Mouse (Mus musculus) spleen, adult 2 months (tissue): Measurements from ENCODE around the gene Zfp324.

Source experiments
- CTCF ChIP-seq: fragments of 200-500 bp; IDR thresholded peaks from 2 replicates; pipeline ENCODE4 v1.5.1; 2011; ENCODE audit warnings: mild to moderate bottlenecking, inconsistent platforms; ENCODE audit not compliant: insufficient read depth, insufficient read length, insufficient replicate concordance; ENCODE audit errors: extremely low read depth
- POLR2A ChIP-seq: fragments of 200-500 bp; IDR thresholded peaks from 2 replicates; pipeline ENCODE4 v1.6.1; 2011; ENCODE audit warnings: low read depth, low read length, inconsistent platforms

- TF ChIP-seq POLR2A (no peak), CTCF (no peak)
Measured at GRCm38 (mm10) chr7:12922729-12923128, 42.9 kb upstream of the Zfp324 start.
